Mouse (Mus musculus) E14TG2a.4 (cell line): Measurements from ENCODE around the gene Gstt3.

Experiments
- CTCF ChIP-seq: conservative IDR thresholded peaks from 2 replicates; pipeline ENCODE4 v1.5.1; 2014; ENCODE audit warnings: low read length
- NANOG ChIP-seq: IDR thresholded peaks from 2 replicates; pipeline ENCODE4 v1.6.1; 2014; ENCODE audit warnings: borderline replicate concordance, low read length, mixed read lengths
- POU5F1 ChIP-seq: IDR thresholded peaks from 2 replicates; pipeline ENCODE4 v1.6.1; 2014; ENCODE audit warnings: low read length, borderline replicate concordance

DNA sequence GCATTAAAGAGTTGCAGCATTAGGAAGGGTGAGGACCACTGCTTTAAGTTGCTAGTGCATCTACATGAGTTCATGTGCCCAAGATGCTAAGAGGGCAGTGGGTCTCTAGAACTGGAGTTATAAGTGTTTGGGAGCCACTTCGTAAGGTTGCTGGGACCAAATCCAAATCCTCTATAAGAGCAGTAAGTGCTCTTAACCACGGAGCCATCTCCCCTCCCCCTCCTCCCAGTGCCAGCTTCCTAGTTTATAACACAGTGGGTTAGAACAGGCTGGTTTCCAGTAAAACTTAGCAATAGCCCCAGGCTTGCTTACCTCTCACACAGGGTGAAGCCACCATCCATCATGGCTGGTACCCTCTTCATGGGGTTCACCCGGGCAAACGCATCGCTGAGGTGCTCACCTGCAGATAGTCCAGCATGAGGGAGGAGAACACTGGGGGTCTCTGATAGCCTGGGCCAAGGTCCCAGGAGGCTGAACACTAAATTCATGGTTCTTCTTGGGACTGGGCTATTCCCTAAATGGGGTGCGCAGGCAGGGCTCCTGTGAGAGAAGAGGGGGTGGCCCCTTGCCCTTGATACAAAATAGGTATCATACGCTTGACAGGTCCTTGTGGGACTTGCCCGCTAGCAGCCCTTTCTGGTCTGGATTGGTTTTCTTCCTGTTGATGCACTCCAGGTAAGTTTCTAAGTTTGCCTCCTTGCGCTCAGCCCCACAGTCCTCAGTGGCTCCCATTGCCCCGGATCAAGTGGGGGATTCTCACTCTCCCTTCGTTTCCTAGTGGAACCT, 15.7 kb upstream of the Gstt3 start:
- TF ChIP-seq CTCF (no peak), POU5F1 (no peak), NANOG (no peak)
